Mouse (Mus musculus) embryonic fibroblast, embryonic 13.5 days (primary cell): ENCODE measurements around the gene Hacd2.

ENCODE experiments used
- CTCF ChIP-seq: IDR thresholded peaks from 2 replicates; pipeline ENCODE4 v1.5.1; 2011; ENCODE audit warnings: mild to moderate bottlenecking, control low read depth, low read length, moderate library complexity, borderline replicate concordance; ENCODE audit not compliant: insufficient read depth
- POLR2A ChIP-seq: IDR thresholded peaks from 2 replicates; pipeline ENCODE4 v1.6.1; 2011; ENCODE audit warnings: low read depth, mild to moderate bottlenecking, control low read depth, low read length, moderate library complexity

DNA sequence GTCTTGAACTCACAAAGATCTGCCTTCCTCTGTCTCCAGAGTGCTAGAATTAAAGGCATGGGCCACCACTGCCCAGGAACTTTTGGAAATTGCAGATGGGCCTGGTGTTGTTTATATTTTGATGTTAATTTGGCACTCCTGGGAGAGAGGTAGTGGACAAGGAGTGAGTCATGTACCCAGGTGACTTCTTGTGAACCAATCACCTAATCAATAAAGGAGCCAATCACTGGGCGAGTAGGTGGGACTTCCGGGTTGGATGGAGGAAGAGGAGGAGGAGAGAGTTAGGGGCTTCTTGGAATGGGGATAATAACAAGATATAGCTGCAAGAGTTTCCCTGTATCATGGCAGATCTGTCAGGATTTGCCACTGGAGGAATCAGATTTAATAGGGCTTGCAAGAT lies 8.7 kb upstream of the Hacd2 start:
- TF ChIP-seq CTCF (no peak), POLR2A (no peak)
